Mouse (Mus musculus): Measurements from ENCODE around the gene Olfr1339. TPM values are rescaled to one million over a fixed set of nuclear protein-coding genes. Genes with fewer than 3 reads are reported as not detected.

The Olfr1339 gene
- polyA plus RNA-seq (2015; fragmentation: Nextera tagmentation; extraction: Ambion mirVana): not detected in 2 replicates

GRCm38 (mm10) chr4:118731875-118732274, at the start of gene Olfr1339:
TSS of gene Olfr1339 (plus strand) at chr4:118732175.
- 83% methylated on average over 1 of the region's 1 CpGs for WGBS
- Histone ChIP-seq H3K4me1 (no peaks in the 10 kb centered on the region), H3K4me2 (no peak within 1 kb of the TSS), H3K27me3 (replicated peaks) (no peaks in the 10 kb centered on the region), H3K9ac (no peak within 1 kb of the TSS), H3K27ac (replicated peaks) (no peak within 1 kb of the TSS), H3K9me3 (no peaks in the 10 kb centered on the region), H3K36me3 (no peaks in the 10 kb centered on the region), H3K4me3 (no peak within 1 kb of the TSS)
- ATAC-seq (ENCODE audit: extremely low read depth, insufficient number of reproducible peaks, low FRiP score, low TSS enrichment): no peak

GRCm38 (mm10) chr4:118687086-118687485, 44.9 kb upstream of the Olfr1339 start:
- H3K27ac ChIP-seq (replicated peaks): no peak overlapping the region
- H3K36me3 ChIP-seq: no peaks in the 10 kb centered on the region
- no peak overlapping the region for H3K4me2 ChIP-seq
- no peak overlapping the region for H3K9ac ChIP-seq
- H3K27me3 ChIP-seq (replicated peaks): peaks cover under 1% of the 10 kb centered on the region; the same call in 1 of the 2 replicates
- H3K4me1 ChIP-seq: no peaks in the 10 kb centered on the region
- WGBS: 6% methylated on average over 2 of the region's 2 CpGs
- H3K4me3 ChIP-seq: no peak overlapping the region
- H3K9me3 ChIP-seq: no peaks in the 10 kb centered on the region
- no peak for ATAC-seq (ENCODE audit: extremely low read depth, insufficient number of reproducible peaks, low FRiP score, low TSS enrichment)

GRCm38 (mm10) chr4:118692412-118692973, 39.5 kb upstream of the Olfr1339 start, which contains the start of gene Olfr1342:
TSS of gene Olfr1342 (minus strand) at chr4:118692756.
- WGBS: 56% methylated on average over 12 of the region's 12 CpGs
- no peak for ATAC-seq (ENCODE audit: extremely low read depth, insufficient number of reproducible peaks, low FRiP score, low TSS enrichment)
- Histone ChIP-seq H3K27me3 (replicated peaks) (peaks cover 7% of the 10 kb centered on the region; the same call in 1 of the 2 replicates), H3K4me3 (no peak within 1 kb of the TSS), H3K4me2 (no peak within 1 kb of the TSS), H3K36me3 (no peaks in the 10 kb centered on the region), H3K4me1 (no peaks in the 10 kb centered on the region), H3K9me3 (no peaks in the 10 kb centered on the region), H3K9ac (no peak within 1 kb of the TSS), H3K27ac (replicated peaks) (no peak within 1 kb of the TSS)

- no peak overlapping the region for H3K27ac ChIP-seq (replicated peaks)
- no peak overlapping the region for H3K4me3 ChIP-seq
- H3K27me3 ChIP-seq (replicated peaks): peaks cover 7% of the 10 kb centered on the region; the same call in 1 of the 2 replicates
- no peaks in the 10 kb centered on the region for H3K9me3 ChIP-seq
- no peaks in the 10 kb centered on the region for H3K36me3 ChIP-seq
- ATAC-seq (ENCODE audit: extremely low read depth, insufficient number of reproducible peaks, low FRiP score, low TSS enrichment): no peak
- no peak overlapping the region for H3K9ac ChIP-seq
- 51% methylated on average over 2 of the region's 2 CpGs for WGBS
- no peak overlapping the region for H3K4me2 ChIP-seq
- H3K4me1 ChIP-seq: no peaks in the 10 kb centered on the region
Observed at GRCm38 (mm10) chr4:118693812-118694211, 38.2 kb upstream of the Olfr1339 start.

GRCm38 (mm10) chr4:118703223-118703622, 28.8 kb upstream of the Olfr1339 start, which contains the start of gene Olfr1341:
TSS of gene Olfr1341 (plus strand) at chr4:118703523.
- no peak within 1 kb of the TSS for H3K4me3 ChIP-seq
- H3K4me1 ChIP-seq: no peaks in the 10 kb centered on the region
- no peak within 1 kb of the TSS for H3K4me2 ChIP-seq
- WGBS: 64% methylated on average over 3 of the region's 3 CpGs
- no peaks in the 10 kb centered on the region for H3K36me3 ChIP-seq
- H3K9me3 ChIP-seq: no peaks in the 10 kb centered on the region
- H3K27me3 ChIP-seq (replicated peaks): no peaks in the 10 kb centered on the region
- H3K9ac ChIP-seq: no peak within 1 kb of the TSS
- no peak for ATAC-seq (ENCODE audit: extremely low read depth, insufficient number of reproducible peaks, low FRiP score, low TSS enrichment)
- no peak within 1 kb of the TSS for H3K27ac ChIP-seq (replicated peaks)

- no peak for ATAC-seq (ENCODE audit: extremely low read depth, insufficient number of reproducible peaks, low FRiP score, low TSS enrichment)
- Histone ChIP-seq H3K4me1 (no peaks in the 10 kb centered on the region), H3K4me3 (no peak overlapping the region), H3K27me3 (replicated peaks) (no peaks in the 10 kb centered on the region), H3K4me2 (no peak overlapping the region), H3K9ac (no peak overlapping the region), H3K36me3 (no peaks in the 10 kb centered on the region), H3K9me3 (no peaks in the 10 kb centered on the region), H3K27ac (replicated peaks) (no peak overlapping the region)
- 77% methylated on average over 5 of the region's 5 CpGs for WGBS
Observed at GRCm38 (mm10) chr4:118708086-118708485, 23.9 kb upstream of the Olfr1339 start.

- Histone ChIP-seq H3K27me3 (replicated peaks) (no peaks in the 10 kb centered on the region), H3K9ac (no peak overlapping the region), H3K4me1 (no peaks in the 10 kb centered on the region), H3K36me3 (no peaks in the 10 kb centered on the region), H3K27ac (replicated peaks) (no peak overlapping the region), H3K4me3 (no peak overlapping the region), H3K4me2 (no peak overlapping the region), H3K9me3 (no peaks in the 10 kb centered on the region)
- ATAC-seq (ENCODE audit: extremely low read depth, insufficient number of reproducible peaks, low FRiP score, low TSS enrichment): no peak
- 63% methylated on average over 1 of the region's 1 CpGs for WGBS
Observed at GRCm38 (mm10) chr4:118711656-118712055, 20.3 kb upstream of the Olfr1339 start.

- no peak for ATAC-seq (ENCODE audit: extremely low read depth, insufficient number of reproducible peaks, low FRiP score, low TSS enrichment)
- no peaks in the 10 kb centered on the region for H3K27me3 ChIP-seq (replicated peaks)
Observed at GRCm38 (mm10) chr4:118719838-118720237, 12.1 kb upstream of the Olfr1339 start, which contains the start of gene Olfr1340. TSS of gene Olfr1340 (plus strand) at chr4:118720138.

GRCm38 (mm10) chr4:118721742-118722483, 10.1 kb upstream of the Olfr1339 start:
- 45% methylated on average over 10 of the region's 10 CpGs for WGBS
- no peaks in the 10 kb centered on the region for H3K27me3 ChIP-seq (replicated peaks)
- no peak overlapping the region for H3K4me2 ChIP-seq
- H3K9ac ChIP-seq: no peak overlapping the region
- no peaks in the 10 kb centered on the region for H3K9me3 ChIP-seq
- H3K36me3 ChIP-seq: no peaks in the 10 kb centered on the region
- H3K27ac ChIP-seq (replicated peaks): no peak overlapping the region
- no peak for ATAC-seq (ENCODE audit: extremely low read depth, insufficient number of reproducible peaks, low FRiP score, low TSS enrichment)
- H3K4me1 ChIP-seq: no peaks in the 10 kb centered on the region
- no peak overlapping the region for H3K4me3 ChIP-seq

More at GRCm38 (mm10) chr4:118719838-118720237, 12.1 kb upstream of the Olfr1339 start, which contains the start of gene Olfr1340:
- H3K4me2 ChIP-seq: no peak within 1 kb of the TSS
- no peak within 1 kb of the TSS for H3K9ac ChIP-seq
- H3K4me1 ChIP-seq: no peaks in the 10 kb centered on the region
- H3K4me3 ChIP-seq: no peak within 1 kb of the TSS
- no peaks in the 10 kb centered on the region for H3K9me3 ChIP-seq
- H3K27ac ChIP-seq (replicated peaks): no peak within 1 kb of the TSS
- H3K36me3 ChIP-seq: no peaks in the 10 kb centered on the region

- H3K4me2 ChIP-seq: no peak overlapping the region
- WGBS: 59% methylated on average over 3 of the region's 3 CpGs
- no peaks in the 10 kb centered on the region for H3K36me3 ChIP-seq
- H3K4me3 ChIP-seq: no peak overlapping the region
- H3K9ac ChIP-seq: no peak overlapping the region
- H3K9me3 ChIP-seq: no peaks in the 10 kb centered on the region
- no peak for ATAC-seq (ENCODE audit: extremely low read depth, insufficient number of reproducible peaks, low FRiP score, low TSS enrichment)
- 0 out of 2 replicates have a peak, but pooled peaks cover 4% of the 10 kb centered on the region for H3K4me1 ChIP-seq
- no peak overlapping the region for H3K27ac ChIP-seq (replicated peaks)
- H3K27me3 ChIP-seq (replicated peaks): peaks cover 48% of the 10 kb centered on the region
Observed at GRCm38 (mm10) chr4:118739574-118739973, 7.6 kb downstream of the Olfr1339 start.

GRCm38 (mm10) chr4:118740988-118741698, 9.2 kb downstream of the Olfr1339 start:
- WGBS: 10% methylated on average over 11 of the region's 11 CpGs
- Histone ChIP-seq H3K4me2 (peak overlapping the region; percentile 27), H3K27ac (replicated peaks) (no peak overlapping the region), H3K27me3 (replicated peaks) (peaks cover 48% of the 10 kb centered on the region), H3K4me1 (0 out of 2 replicates have a peak, but pooled peaks cover 4% of the 10 kb centered on the region), H3K9me3 (peaks cover 4% of the 10 kb centered on the region), H3K36me3 (no peaks in the 10 kb centered on the region), H3K4me3 (no peak overlapping the region), H3K9ac (no peak overlapping the region)
- no peak for ATAC-seq (ENCODE audit: extremely low read depth, insufficient number of reproducible peaks, low FRiP score, low TSS enrichment)
